Mouse (Mus musculus): ENCODE measurements at regions not wholly inside any gene's neighbourhood (a gene's known extent, or its start where the extent isn't known, plus 50 kb on each side); places are given as distances from the start of the nearest gene placed in this dataset.
"Not testable (repeated sequence)": the region's sequence is repeated elsewhere in the genome, so short reads cannot be mapped to it uniquely, and the experiment has no call there.

GRCm38 (mm10) chr14:53042016-53042415, 546.5 kb upstream of the Olfr1507 start:
- DNase-seq (ENCODE audit: low spot score); H3K4me2 ChIP-seq (ENCODE audit: low read depth, low read length); H3K4me3 ChIP-seq (ENCODE audit: low read depth, low read length); H3K9me3 ChIP-seq (replicated peaks; ENCODE audit: control insufficient read depth, low read length); H3K27me3 ChIP-seq (ENCODE audit: control insufficient read depth, insufficient read depth, low read length); H3K36me3 ChIP-seq (replicated peaks; ENCODE audit: control insufficient read depth, insufficient read depth, low read length); ATAC-seq (ENCODE audit: insufficient read depth, low read depth); H3K4me1 ChIP-seq (ENCODE audit: control insufficient read depth, insufficient read depth); H3K27ac ChIP-seq (ENCODE audit: low read depth); H3K9ac ChIP-seq (replicated peaks; ENCODE audit: low read depth, low read length): not testable (repeated sequence)
- 9% methylated on average over 3 of the region's 3 CpGs for WGBS
- TF ChIP-seq CTCF (IDR thresholded peaks at IDR 0.05; ENCODE audit: low read depth) = peak; percentile 43

- not testable (repeated sequence) for H3K4me2 ChIP-seq (ENCODE audit: low read depth, low read length); H3K27ac ChIP-seq (ENCODE audit: low read depth); H3K9ac ChIP-seq (replicated peaks; ENCODE audit: low read depth, low read length); DNase-seq (ENCODE audit: low spot score); H3K27me3 ChIP-seq (ENCODE audit: control insufficient read depth, insufficient read depth, low read length); ATAC-seq (ENCODE audit: insufficient read depth, low read depth); H3K9me3 ChIP-seq (replicated peaks; ENCODE audit: control insufficient read depth, low read length); H3K4me1 ChIP-seq (ENCODE audit: control insufficient read depth, insufficient read depth); H3K36me3 ChIP-seq (replicated peaks; ENCODE audit: control insufficient read depth, insufficient read depth, low read length); H3K4me3 ChIP-seq (ENCODE audit: low read depth, low read length)
- 59% methylated on average over 4 of the region's 4 CpGs for WGBS
Measured at GRCm38 (mm10) chr14:53039475-53039874, 543.9 kb upstream of the Olfr1507 start.

- H3K4me2 ChIP-seq (ENCODE audit: low read depth, low read length); H3K36me3 ChIP-seq (replicated peaks; ENCODE audit: control insufficient read depth, insufficient read depth, low read length); H3K9me3 ChIP-seq (replicated peaks; ENCODE audit: control insufficient read depth, low read length); DNase-seq (ENCODE audit: low spot score); ATAC-seq (ENCODE audit: insufficient read depth, low read depth); H3K27me3 ChIP-seq (ENCODE audit: control insufficient read depth, insufficient read depth, low read length); H3K9ac ChIP-seq (replicated peaks; ENCODE audit: low read depth, low read length); H3K27ac ChIP-seq (ENCODE audit: low read depth); H3K4me3 ChIP-seq (ENCODE audit: low read depth, low read length); H3K4me1 ChIP-seq (ENCODE audit: control insufficient read depth, insufficient read depth): not testable (repeated sequence)
- WGBS = no CpG with 5 or more reads among the region's 4 CpGs
Measured at GRCm38 (mm10) chr14:53034940-53035339, 539.4 kb upstream of the Olfr1507 start.

GRCm38 (mm10) chr14:53033221-53033620, 537.7 kb upstream of the Olfr1507 start:
- not testable (repeated sequence) for H3K4me2 ChIP-seq (ENCODE audit: low read depth, low read length); H3K27me3 ChIP-seq (ENCODE audit: control insufficient read depth, insufficient read depth, low read length)
- WGBS = 43% methylated on average over 1 of the region's 6 CpGs

GRCm38 (mm10) chr14:53032498-53032897, 536.9 kb upstream of the Olfr1507 start:
- not testable (repeated sequence) for H3K9ac ChIP-seq (replicated peaks; ENCODE audit: low read depth, low read length); DNase-seq (ENCODE audit: low spot score); H3K36me3 ChIP-seq (replicated peaks; ENCODE audit: control insufficient read depth, insufficient read depth, low read length); H3K4me1 ChIP-seq (ENCODE audit: control insufficient read depth, insufficient read depth); H3K27ac ChIP-seq (ENCODE audit: low read depth); ATAC-seq (ENCODE audit: insufficient read depth, low read depth); H3K4me3 ChIP-seq (ENCODE audit: low read depth, low read length); H3K4me2 ChIP-seq (ENCODE audit: low read depth, low read length); H3K9me3 ChIP-seq (replicated peaks; ENCODE audit: control insufficient read depth, low read length); H3K27me3 ChIP-seq (ENCODE audit: control insufficient read depth, insufficient read depth, low read length)
- no CpG with 5 or more reads among the region's 1 CpGs for WGBS

More at GRCm38 (mm10) chr14:53033221-53033620, 537.7 kb upstream of the Olfr1507 start:
- not testable (repeated sequence) for H3K4me3 ChIP-seq (ENCODE audit: low read depth, low read length); H3K36me3 ChIP-seq (replicated peaks; ENCODE audit: control insufficient read depth, insufficient read depth, low read length); DNase-seq (ENCODE audit: low spot score); H3K9ac ChIP-seq (replicated peaks; ENCODE audit: low read depth, low read length); H3K27ac ChIP-seq (ENCODE audit: low read depth); H3K9me3 ChIP-seq (replicated peaks; ENCODE audit: control insufficient read depth, low read length); H3K4me1 ChIP-seq (ENCODE audit: control insufficient read depth, insufficient read depth); ATAC-seq (ENCODE audit: insufficient read depth, low read depth)

GRCm38 (mm10) chr14:53030227-53030626, 534.7 kb upstream of the Olfr1507 start:
- not testable (repeated sequence) for H3K9ac ChIP-seq (replicated peaks; ENCODE audit: low read depth, low read length); H3K27ac ChIP-seq (ENCODE audit: low read depth); H3K27me3 ChIP-seq (ENCODE audit: control insufficient read depth, insufficient read depth, low read length); ATAC-seq (ENCODE audit: insufficient read depth, low read depth); H3K9me3 ChIP-seq (replicated peaks; ENCODE audit: control insufficient read depth, low read length); H3K36me3 ChIP-seq (replicated peaks; ENCODE audit: control insufficient read depth, insufficient read depth, low read length); H3K4me2 ChIP-seq (ENCODE audit: low read depth, low read length); H3K4me1 ChIP-seq (ENCODE audit: control insufficient read depth, insufficient read depth); H3K4me3 ChIP-seq (ENCODE audit: low read depth, low read length); DNase-seq (ENCODE audit: low spot score)
- WGBS = no CpG with 5 or more reads among the region's 4 CpGs

- not testable (repeated sequence) for H3K27me3 ChIP-seq (ENCODE audit: control insufficient read depth, insufficient read depth, low read length); ATAC-seq (ENCODE audit: insufficient read depth, low read depth); H3K4me3 ChIP-seq (ENCODE audit: low read depth, low read length); DNase-seq (ENCODE audit: low spot score); H3K9me3 ChIP-seq (replicated peaks; ENCODE audit: control insufficient read depth, low read length); H3K9ac ChIP-seq (replicated peaks; ENCODE audit: low read depth, low read length); H3K4me2 ChIP-seq (ENCODE audit: low read depth, low read length); H3K36me3 ChIP-seq (replicated peaks; ENCODE audit: control insufficient read depth, insufficient read depth, low read length); H3K27ac ChIP-seq (ENCODE audit: low read depth); H3K4me1 ChIP-seq (ENCODE audit: control insufficient read depth, insufficient read depth)
- no CpG with 5 or more reads among the region's 1 CpGs for WGBS
Measured at GRCm38 (mm10) chr14:53026958-53027357, 531.4 kb upstream of the Olfr1507 start.

- WGBS = no CpG with 5 or more reads among the region's 6 CpGs
- not testable (repeated sequence) for H3K4me3 ChIP-seq (ENCODE audit: low read depth, low read length); H3K9ac ChIP-seq (replicated peaks; ENCODE audit: low read depth, low read length); H3K4me1 ChIP-seq (ENCODE audit: control insufficient read depth, insufficient read depth); DNase-seq (ENCODE audit: low spot score); H3K9me3 ChIP-seq (replicated peaks; ENCODE audit: control insufficient read depth, low read length); H3K27me3 ChIP-seq (ENCODE audit: control insufficient read depth, insufficient read depth, low read length); H3K27ac ChIP-seq (ENCODE audit: low read depth); ATAC-seq (ENCODE audit: insufficient read depth, low read depth); H3K4me2 ChIP-seq (ENCODE audit: low read depth, low read length); H3K36me3 ChIP-seq (replicated peaks; ENCODE audit: control insufficient read depth, insufficient read depth, low read length)
Measured at GRCm38 (mm10) chr14:53020152-53020551, 524.6 kb upstream of the Olfr1507 start.

- H3K27ac ChIP-seq (ENCODE audit: low read depth); H3K27me3 ChIP-seq (ENCODE audit: control insufficient read depth, insufficient read depth, low read length); ATAC-seq (ENCODE audit: insufficient read depth, low read depth); H3K4me3 ChIP-seq (ENCODE audit: low read depth, low read length); H3K4me2 ChIP-seq (ENCODE audit: low read depth, low read length); H3K9ac ChIP-seq (replicated peaks; ENCODE audit: low read depth, low read length); H3K4me1 ChIP-seq (ENCODE audit: control insufficient read depth, insufficient read depth); H3K9me3 ChIP-seq (replicated peaks; ENCODE audit: control insufficient read depth, low read length); H3K36me3 ChIP-seq (replicated peaks; ENCODE audit: control insufficient read depth, insufficient read depth, low read length); DNase-seq (ENCODE audit: low spot score): not testable (repeated sequence)
- WGBS = no CpG with 5 or more reads among the region's 5 CpGs
Measured at GRCm38 (mm10) chr14:53007741-53008140, 512.2 kb upstream of the Olfr1507 start.

Data from heart, postnatal 0 days (tissue).